Mouse (Mus musculus) common myeloid progenitor, adult 5-6 weeks (primary cell): Measurements from ENCODE around the gene Rspry1. TPM values are rescaled to one million over a fixed set of nuclear protein-coding genes. Genes with fewer than 3 reads are reported as not detected.
A peak's percentile ranks its signal among the peaks of the same experiment; 100 is the strongest.

Experiments used
- ATAC-seq: replicated peaks from 2 replicates; pipeline ENCODE4 v1.8.0; 2016; ENCODE audit warnings: low read depth, mild to moderate bottlenecking, moderate TSS enrichment, inconsistent platforms; ENCODE audit not compliant: poor library complexity, severe bottlenecking
- total RNA-seq: library from RNA; stranded (forward); fragments of 200-1000, 187-1606 nt; gene quantifications from 2 replicates; pipeline ENCODE4 v1.2.3, GENCODE M21; 2017

The Rspry1 gene
- 37.1 and 42.9 TPM in 2 replicates for total RNA-seq

DNA sequence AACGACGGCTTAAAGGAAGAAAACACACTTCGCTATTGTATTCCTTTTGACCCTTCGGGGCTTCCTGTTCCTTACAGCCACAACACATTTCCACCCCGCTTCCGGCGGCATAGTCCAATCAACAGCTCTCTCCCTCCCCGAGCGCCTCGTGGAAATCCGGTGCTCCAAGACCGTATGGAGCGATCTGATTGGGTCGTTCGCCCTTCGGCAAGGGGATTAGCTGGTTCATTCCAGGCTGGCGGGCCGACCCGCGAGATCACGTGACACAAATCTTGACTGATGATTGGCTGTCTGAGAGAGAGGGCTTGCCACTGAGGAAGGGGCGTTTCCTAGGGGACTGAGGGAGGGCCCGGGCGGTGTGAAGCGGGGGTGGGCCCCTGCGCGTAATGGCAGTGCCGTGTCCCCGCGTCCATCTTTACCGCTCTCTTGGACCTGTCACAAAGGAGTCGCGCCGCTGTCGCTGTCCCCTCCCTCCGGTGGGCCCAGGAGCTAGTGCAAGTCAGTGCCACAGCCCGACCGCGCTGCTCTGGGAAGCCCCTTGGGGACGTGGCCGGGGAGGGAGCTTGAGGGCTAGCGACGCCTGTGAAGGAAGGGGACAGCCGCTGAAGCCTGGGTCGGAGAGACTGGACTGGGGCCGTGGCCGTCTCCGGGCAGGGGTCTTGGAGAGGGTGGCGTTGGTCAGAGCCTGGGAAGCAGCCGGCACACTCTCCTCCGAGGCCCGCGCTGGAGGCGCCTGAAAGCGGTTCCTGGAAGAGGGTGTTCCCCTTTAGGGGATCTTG is at the start of gene Rspry1, which contains the start of gene Fam192a:
Gene Rspry1, plus strand, starts transcription at position 331 of the 779 bp plus-strand sequence.
Gene Fam192a, minus strand, starts transcription at position 391 of the 779 bp plus-strand sequence.
- ATAC-seq, result peak; percentile 96

DNA sequence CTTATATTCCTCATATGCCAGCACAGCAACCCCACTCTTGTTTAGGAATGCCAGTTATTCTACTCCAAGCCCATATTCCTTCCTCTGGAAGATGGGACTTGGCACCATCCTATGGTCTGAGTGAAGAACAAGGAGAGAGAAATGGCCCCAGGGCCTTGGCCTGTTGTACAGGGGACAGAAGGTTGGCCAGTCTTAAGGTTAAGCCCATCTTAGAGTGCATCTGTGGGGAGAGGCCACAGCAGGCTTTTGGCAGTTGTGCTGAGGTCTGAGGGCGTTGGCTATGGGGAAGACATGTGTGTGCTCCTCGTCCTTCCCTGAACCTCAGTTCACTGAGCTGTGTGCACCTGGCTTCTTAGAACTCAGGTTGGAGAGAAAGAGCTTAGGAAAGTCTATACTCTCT is 49.0 kb upstream of the Rspry1 start:
- ATAC-seq, result no peak

DNA sequence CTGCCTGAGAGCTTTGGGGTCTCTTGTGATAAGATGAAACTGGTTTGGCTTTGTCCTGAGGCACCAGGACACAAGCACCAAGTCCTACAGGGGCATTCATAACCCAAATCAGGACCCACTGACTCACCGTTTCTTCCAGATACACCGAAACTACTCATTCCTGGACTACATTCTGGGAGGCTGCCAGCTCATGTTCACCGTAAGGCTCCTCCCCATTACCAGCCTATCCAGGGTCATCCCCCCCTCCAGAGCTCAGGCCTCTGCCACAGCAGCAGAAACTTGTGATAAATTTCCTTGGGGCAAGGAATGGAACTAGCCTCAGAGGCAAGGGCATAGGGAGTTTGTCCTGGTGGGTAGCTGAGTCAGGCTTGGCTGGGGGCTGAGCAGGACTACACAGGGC is 44.5 kb upstream of the Rspry1 start:
- no peak for ATAC-seq

DNA sequence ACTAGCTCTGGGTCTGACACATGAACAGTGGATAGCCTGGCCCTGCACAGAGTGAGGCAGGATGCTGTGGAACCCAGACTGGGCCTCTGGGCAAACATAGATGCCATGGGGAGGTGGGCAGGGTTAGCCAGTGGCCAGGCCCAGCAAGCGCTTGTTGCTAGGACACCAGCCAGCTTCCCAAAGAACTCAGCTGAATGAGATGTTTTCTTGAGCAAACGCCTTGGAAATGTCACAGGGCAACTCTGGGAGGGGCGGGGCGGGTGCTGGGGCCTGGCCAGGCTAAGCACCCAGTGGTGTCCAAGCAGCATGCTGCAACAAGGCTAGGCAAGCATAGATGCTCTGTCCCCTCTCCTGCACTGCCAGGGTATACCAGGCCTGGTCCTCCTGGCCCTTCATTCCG is 40.5 kb upstream of the Rspry1 start:
- ATAC-seq, result no peak

DNA sequence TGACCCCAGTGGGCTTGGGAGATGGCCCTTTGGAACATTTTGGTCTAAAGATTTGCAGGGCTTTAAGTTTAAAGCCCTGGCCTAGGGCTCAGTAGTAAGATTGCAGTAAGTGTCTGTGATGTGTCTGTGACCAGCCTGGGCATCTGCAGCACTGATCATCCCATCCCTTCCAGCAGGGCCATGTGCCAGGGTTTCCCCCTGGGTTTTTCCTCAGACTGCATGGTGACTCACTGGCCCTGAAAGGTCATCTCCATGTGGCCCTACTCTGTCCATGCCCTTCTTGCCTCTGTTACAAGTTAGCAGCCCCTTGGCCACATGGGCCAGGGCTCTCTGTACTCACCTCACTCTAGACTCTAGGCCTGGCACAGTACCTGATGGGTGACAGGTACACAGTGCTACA is 37.3 kb upstream of the Rspry1 start:
- ATAC-seq, result no peak

DNA sequence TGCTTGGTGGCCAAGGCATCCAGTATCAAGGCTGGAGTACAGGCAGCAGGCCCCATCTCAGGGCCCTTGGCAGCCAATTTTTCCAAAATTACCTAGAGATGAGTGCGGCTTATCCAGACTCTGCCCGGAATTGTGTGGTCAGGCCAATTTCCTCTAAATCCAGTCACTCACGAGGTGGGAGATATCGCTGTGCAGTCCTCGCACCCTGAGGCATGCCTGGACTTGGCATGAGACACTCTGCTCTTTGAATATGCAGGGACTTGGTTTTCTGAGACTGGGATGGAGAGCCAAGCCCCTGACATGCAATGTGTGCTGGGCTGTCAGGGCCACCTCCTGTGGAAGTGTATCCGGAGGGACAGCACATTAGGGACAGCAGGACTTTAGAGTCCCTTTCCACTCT is 35.7 kb upstream of the Rspry1 start:
- no peak for ATAC-seq

DNA sequence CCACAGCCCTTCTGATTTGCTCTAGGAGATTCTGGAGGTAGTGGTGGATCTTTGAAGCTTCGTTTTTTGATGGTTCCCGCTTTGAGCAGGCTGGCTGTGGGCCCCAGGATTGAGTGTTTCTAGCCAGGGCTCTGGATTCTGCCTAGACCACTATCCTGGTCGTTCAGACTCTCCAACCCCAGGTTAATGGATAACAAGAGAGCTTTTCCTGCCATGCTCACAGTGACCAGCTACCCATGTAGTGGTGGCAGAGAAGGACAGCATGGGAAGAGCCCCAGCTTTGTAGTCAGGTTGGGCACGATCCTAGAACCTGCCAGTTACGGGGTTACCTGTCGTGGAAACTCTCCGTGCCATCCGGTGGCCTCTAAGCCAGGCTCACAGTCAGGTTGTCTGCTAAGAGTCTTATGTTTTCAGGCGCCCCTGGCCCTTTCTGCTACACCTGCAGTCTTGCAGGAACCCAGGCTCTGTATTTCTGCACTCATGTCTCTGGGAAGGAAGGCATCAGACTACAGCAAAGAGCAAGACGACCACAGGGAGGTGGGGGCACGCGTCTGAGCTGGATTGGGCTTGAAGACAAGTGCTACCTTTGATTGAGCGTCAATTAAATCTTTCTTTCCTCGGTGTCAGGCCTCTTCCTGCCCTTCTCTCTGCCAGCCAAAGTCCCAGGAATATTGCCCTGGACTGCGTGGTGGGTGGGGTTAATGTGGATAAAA is 35.1 kb upstream of the Rspry1 start:
- ATAC-seq, result no peak

DNA sequence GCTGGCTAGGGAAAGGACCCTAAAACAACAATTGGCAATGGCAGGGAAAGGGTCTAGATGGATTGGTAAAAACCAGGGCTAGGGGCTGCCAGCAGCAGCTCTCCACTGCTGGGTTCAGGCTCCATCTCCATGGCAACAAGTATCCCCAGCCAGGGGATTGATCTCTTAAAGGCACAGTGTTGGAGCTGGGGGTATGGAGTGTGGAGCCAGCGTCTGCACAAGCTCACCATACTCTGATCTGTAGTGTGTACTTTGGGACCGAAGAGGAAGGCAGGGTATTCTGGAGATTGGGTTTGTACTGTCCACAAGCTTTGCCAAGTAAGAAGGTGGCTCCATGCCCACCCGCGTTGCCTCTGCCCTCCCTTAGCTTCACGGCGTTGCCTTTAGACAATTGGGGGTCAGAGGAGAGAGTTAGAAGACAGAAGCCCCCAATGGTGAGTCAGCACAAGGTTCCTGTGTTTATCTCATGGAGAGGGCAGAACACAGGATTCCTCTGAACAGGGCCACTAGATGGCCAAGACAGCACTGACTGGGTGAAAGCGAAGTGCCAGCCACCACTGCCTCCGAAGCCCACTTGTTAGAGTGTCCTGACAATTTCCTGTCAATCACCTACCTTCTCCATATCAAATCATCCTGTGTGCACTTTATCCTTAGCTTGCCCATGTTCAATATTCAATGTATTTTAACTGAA is 34.4 kb upstream of the Rspry1 start:
- ATAC-seq, result no peak

DNA sequence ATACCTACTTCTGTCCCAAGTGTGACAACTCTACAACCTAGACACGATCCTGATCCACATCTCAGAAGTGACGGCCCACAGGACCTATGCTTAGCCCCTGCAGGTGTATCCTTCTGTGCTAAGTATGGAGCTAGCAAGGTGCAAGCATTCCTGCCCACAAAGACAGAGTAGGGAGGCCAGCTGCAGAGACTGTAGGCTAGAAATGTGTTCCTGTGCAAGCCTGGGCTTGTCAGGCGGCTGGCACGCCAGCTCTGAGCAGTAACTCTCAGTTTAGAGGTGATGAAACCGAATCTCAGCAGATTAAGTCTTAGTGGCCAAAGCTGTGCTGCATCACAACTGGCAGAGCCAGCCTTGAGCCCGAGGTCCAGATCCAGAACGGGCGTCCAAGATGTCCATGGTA is 33.6 kb upstream of the Rspry1 start:
- ATAC-seq, result no peak

DNA sequence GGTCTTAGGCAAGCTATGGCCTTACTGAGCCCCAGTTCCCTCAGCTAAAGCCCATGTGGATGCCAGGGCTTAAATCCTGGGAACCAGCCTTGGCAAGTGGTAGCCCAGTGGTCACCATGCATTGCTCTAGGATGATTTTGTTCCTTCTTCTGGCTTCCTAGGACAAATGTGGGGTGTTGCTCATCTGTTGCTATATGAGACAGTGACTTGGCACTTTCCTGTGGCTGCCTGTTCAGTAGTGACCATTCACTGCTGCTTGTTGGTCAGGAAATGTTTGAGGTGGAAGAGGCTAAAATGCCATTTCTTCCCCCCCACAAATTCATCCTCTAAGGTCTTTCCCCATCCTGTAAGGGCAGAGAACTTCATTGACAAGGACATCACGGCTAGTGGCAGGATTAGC is 32.3 kb upstream of the Rspry1 start:
- no peak for ATAC-seq

DNA sequence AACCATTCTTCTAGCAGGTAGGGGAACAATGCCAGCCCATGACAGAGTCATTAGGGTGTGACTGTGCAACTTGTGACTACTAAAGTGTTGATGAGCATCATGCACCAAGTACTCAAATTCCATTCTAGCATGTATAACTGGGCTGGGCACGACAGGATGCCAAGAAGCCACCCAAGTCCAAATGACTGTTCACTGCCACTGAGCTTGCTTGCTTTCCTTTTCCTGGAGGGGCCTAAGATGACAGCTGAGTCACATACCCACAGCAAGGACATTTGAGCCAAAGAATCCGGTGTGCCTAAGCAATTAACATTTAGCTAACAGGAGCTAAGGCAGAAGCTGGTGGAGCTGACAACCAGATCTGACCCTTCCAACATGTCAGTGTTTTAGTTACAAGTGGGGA is 29.8 kb upstream of the Rspry1 start:
- no peak for ATAC-seq

DNA sequence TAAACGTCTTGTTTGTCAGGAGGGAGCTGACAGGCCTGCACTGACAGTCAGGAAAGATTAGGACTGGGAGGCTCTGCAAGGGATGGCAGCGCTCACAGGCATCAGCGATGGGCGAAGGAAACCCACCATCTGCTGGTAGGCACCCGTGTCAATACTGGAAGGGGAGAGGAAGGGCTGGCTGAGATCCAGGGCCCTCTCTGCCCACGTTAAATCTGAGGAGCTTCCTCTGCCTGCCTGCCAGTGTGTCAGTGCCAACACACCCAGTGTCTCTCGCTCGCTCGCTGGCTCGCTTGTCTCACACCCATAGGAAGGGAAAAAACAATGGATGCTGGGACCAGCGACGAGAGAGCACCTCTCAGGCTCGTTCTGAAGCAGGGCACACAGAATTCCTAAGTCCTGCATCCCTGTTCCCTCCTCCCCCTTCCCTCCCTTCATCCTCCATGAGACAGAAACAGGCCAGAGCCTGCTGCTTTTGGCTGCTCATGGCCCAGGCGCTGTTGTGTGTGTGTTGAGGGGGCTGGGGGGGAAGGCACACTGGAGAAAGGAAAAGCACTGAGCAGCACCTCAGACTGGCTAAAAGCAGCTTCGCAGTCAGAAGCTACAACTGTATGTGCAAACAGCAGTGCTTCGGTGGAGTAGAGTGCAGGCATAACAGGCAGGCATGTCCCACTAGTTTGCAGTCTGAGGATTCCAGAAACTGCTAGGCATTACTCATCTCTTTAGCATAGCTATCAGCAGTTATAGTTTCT is 27.4 kb upstream of the Rspry1 start:
- ATAC-seq, result no peak

DNA sequence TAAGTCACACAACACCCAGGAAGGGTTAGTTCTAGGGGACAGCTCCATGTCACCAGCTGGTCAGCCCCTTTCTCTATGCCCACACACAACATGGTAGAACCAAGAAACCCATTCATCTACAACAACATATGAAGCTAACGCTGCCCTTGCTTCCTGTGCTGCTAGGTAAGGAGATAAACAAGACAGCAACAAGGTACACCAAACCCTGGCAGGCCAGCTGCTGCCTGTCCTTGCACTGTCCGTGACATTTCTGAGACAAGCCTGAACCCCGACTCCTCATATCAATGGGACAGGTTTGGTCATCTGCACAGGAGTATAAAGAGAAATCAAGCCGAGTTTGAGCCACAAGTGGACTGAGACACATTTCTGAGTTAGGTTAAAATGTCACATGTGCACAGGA is 26.6 kb upstream of the Rspry1 start:
- no peak for ATAC-seq

DNA sequence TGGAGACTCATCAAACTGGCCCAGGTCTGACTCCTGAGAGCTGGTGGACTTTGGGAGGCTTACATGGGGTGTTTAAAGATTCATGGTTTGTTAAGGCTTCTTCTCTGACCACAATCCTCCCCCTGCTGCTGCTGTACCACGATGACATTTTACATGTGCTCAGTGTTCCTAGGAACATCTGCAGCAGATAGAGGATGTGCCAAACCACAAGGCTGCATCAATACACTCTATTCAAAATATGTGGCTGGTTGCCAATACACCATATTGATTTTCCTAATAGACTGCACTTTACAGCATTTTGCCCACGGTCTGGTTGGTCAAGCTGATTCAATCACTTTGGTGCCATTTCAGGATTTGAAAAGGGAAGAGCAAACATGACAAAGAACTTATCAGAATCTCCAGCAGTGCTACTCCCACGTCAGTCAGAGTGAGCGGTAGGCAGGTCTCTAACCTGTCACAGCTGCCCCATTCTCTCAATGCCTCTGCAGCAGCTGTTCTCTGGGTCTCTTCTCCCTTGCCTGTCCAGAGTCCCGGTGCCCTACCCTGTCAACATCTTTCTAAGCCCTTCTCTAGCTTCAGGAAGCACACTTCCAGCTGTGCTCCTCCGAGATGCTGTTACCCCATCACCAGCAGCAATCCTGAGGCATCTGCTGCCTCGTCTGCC is 19.8 kb upstream of the Rspry1 start:
- ATAC-seq, result peak; percentile 45

DNA sequence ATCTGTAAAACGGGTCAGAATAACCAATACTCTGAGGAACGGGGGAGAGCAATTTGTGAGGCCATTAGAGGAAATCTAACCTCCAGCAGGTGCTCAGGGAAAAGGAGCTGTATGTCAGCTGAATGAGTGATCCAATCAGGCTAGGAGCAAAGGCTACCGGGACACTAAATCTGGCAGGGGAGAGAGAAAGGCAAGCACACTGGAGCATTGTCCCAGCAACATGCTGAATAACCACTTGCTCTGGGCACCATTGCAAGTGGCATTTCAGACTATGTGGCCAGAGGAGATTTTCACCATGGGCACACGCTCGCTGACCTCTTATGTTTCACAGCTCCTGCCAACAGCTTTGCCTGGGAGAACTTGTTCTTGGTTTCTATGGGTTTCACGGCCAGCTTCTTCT is 19.2 kb upstream of the Rspry1 start:
- no peak for ATAC-seq

DNA sequence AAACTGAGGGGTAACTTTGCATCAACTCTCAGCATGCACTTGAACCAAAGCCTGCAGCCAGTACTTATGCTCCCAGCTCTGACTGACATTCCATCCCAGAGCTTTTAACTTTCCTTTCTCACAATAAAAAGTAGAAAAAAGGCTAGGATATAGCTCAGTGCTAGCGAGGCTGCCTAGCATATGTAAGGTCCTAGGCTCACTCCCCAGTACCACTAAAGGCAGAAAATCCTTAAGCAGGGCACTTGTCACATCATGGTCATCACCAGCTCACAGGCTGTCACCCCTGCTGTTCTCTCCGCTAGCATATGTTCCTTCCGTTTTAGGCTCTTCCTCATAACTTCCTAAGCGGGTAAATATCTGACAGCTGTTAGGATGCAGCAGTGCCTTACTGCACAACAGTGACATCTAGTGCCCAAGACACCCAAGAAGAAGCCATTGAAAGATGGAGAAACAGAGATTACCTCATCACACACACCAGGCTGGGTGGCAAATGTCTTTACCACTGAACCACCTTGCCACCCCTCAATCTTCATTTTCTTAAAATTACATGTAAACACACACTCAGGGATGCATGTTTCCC is 17.4 kb upstream of the Rspry1 start:
- peak; percentile 91 for ATAC-seq

DNA sequence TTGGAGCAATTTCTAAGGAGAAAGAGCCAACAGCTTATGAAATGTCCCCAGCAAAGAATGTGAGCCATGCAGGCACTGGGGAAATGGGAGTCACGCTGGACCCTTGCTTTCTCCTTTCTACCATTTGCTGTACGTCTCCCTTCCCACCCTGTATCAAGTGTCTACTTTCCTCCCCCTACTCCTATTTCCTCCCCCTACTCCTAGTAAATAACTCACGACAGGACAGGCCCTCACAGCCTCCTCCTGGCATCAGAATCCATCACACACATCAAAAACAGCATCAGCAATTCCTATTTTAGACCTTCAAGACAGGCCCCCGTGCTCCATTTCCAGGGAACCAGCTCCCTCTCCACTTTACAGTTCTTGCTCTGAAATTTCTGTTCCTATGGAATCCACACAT is 10.0 kb upstream of the Rspry1 start:
- no peak for ATAC-seq

DNA sequence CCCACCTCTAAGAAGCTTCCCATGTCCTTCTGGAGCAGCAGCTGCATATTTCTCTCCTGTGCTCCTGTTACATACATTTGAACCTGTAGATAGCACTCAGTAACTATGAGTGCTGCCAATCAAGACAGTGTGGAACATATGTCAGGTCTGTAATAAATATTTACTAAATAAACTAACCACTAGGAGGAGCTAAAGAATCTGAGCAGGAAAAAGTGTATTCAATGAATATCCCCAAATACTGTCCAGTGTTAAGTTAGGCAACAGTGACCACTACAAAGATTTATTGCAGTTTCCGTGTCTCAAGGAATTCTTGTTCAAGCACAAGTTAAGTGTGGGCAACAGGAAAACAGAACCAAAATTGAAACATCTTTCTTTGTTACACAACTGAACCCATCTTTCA is 7.5 kb upstream of the Rspry1 start:
- ATAC-seq, result peak; percentile 56

DNA sequence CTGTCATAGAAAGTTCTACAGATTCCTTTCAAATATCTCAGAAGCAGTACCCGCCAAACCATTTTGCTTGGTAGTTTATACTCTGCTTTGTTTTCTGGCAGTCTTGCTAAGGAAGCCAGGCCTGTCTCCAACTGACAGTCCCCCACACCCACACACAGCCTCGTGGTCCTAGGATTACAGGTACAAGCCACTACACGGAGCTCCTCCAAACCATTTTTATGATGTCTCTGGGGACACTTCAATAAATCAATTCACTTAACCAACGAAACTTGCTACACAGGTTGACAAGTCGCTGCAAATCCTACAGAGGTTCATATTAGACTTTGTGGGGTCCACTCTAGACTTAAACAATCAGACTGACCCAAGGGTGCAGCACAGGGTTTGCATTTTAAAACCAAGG is 1.3 kb upstream of the Rspry1 start:
- ATAC-seq, result no peak
